Mouse (Mus musculus) adrenal gland, postnatal 14 days (tissue): ENCODE data around the gene Kctd11. TPM values are rescaled to one million over a fixed set of nuclear protein-coding genes. Genes with fewer than 3 reads are reported as not detected.
"Not testable (repeated sequence)": the region's sequence is repeated elsewhere in the genome, so short reads cannot be mapped to it uniquely, and the experiment has no call there.

Source experiments
- DNase-seq: peaks from one replicate; pipeline ENCODE4 v3.0.0; 2021; ENCODE audit warnings: mixed read lengths
- long read RNA-seq, 2 experiments: library from polyadenylated mRNA; stranded (forward); transcript quantifications; one replicate each; pipeline ENCODE4 v2.0.0; 2021
- total RNA-seq: library from RNA; stranded (reverse); gene quantifications from 2 replicates; pipeline ENCODE4 v1.2.3, GENCODE M21; 2021

The Kctd11 gene
- 4.1 and 4.4 TPM in 2 replicates for total RNA-seq
- long read RNA-seq, experiment 1, transcript Kctd11-201 (1 exons, 3,146 nt): major isoform, 6 of 7 reads
- long read RNA-seq, experiment 1, partial matches to known transcripts: 0 of 7 reads
- long read RNA-seq, experiment 1, other reads (novel, unspliced or antisense): 1 of 7 reads
- long read RNA-seq, experiment 2, partial matches to known transcripts: 0 of 2 reads
- long read RNA-seq, experiment 2, other reads (novel, unspliced or antisense): 0 of 2 reads

GRCm38 (mm10) chr11:69880853-69881603, at the start of gene Kctd11:
Kctd11 (minus strand) TSS chr11:69881406.
- peak; percentile 93 for DNase-seq

- not testable (repeated sequence) for DNase-seq
Observed at GRCm38 (mm10) chr11:69930176-69930575, 49.0 kb upstream of the Kctd11 start.

- DNase-seq: no peak
Observed at GRCm38 (mm10) chr11:69929712-69930111, 48.5 kb upstream of the Kctd11 start.

- no peak for DNase-seq
Observed at GRCm38 (mm10) chr11:69927501-69927900, 46.3 kb upstream of the Kctd11 start.

GRCm38 (mm10) chr11:69922796-69923195, 41.6 kb upstream of the Kctd11 start:
- peak; percentile 23 for DNase-seq

- DNase-seq: peak; percentile 30
Observed at GRCm38 (mm10) chr11:69922012-69922756, 41.0 kb upstream of the Kctd11 start.

- peak; percentile 100 for DNase-seq
Observed at GRCm38 (mm10) chr11:69921114-69922011, 40.2 kb upstream of the Kctd11 start, which contains the start of gene Eif5a. Eif5a (minus strand) TSS chr11:69921958.

- peak; percentile 79 for DNase-seq
Observed at GRCm38 (mm10) chr11:69920266-69921031, 39.2 kb upstream of the Kctd11 start.

- peak; percentile 92 for DNase-seq
Observed at GRCm38 (mm10) chr11:69919661-69920265, 38.6 kb upstream of the Kctd11 start.

GRCm38 (mm10) chr11:69919053-69919452, 37.8 kb upstream of the Kctd11 start:
- DNase-seq: no peak

- no peak for DNase-seq
Observed at GRCm38 (mm10) chr11:69918118-69918517, 36.9 kb upstream of the Kctd11 start.

GRCm38 (mm10) chr11:69917379-69917948, 36.3 kb upstream of the Kctd11 start:
- no peak for DNase-seq

- not testable (repeated sequence) for DNase-seq
Observed at GRCm38 (mm10) chr11:69916652-69917378, 35.6 kb upstream of the Kctd11 start.

GRCm38 (mm10) chr11:69915667-69916627, 34.7 kb upstream of the Kctd11 start:
- DNase-seq: no peak

- DNase-seq: no peak
Observed at GRCm38 (mm10) chr11:69914917-69915430, 33.8 kb upstream of the Kctd11 start.

- DNase-seq: peak; percentile 58
Observed at GRCm38 (mm10) chr11:69914372-69914764, 33.2 kb upstream of the Kctd11 start.

GRCm38 (mm10) chr11:69913554-69914371, 32.6 kb upstream of the Kctd11 start, which contains the start of gene Gps2:
Gps2 (plus strand) TSS chr11:69913888.
- DNase-seq: peak; percentile 95
